Mouse (Mus musculus) R1 (cell line): ENCODE measurements around the gene Uts2b.

Experiments used
- DNase-seq: peaks from one replicate; pipeline ENCODE4 v3.0.0-alpha.2; 2018; ENCODE audit warnings: low read depth, low spot score

The Uts2b gene

GRCm38 (mm10) chr16:27370191-27370590, at the start of gene Uts2b:
Gene Uts2b (minus strand): TSS chr16:27370239.
- DNase-seq = no peak

GRCm38 (mm10) chr16:27417632-27418031, 47.6 kb upstream of the Uts2b start:
- no peak for DNase-seq

- no peak for DNase-seq
These were observed 47.0 kb upstream of the Uts2b start for GRCm38 (mm10) chr16:27416937-27417584.

- DNase-seq = no peak
These were observed 34.1 kb upstream of the Uts2b start for GRCm38 (mm10) chr16:27404107-27404506.

GRCm38 (mm10) chr16:27401579-27401978, 31.5 kb upstream of the Uts2b start:
- no peak for DNase-seq

GRCm38 (mm10) chr16:27399719-27400253, 29.7 kb upstream of the Uts2b start:
- DNase-seq = no peak

- DNase-seq = no peak
These were observed 29.1 kb upstream of the Uts2b start for GRCm38 (mm10) chr16:27399026-27399718.

- no peak for DNase-seq
These were observed 26.9 kb upstream of the Uts2b start for GRCm38 (mm10) chr16:27396951-27397350.

- no peak for DNase-seq
These were observed 25.4 kb upstream of the Uts2b start for GRCm38 (mm10) chr16:27395251-27396037.

- DNase-seq = no peak
These were observed 21.8 kb upstream of the Uts2b start for GRCm38 (mm10) chr16:27391845-27392244.

GRCm38 (mm10) chr16:27390306-27390705, 20.3 kb upstream of the Uts2b start:
- DNase-seq = no peak

GRCm38 (mm10) chr16:27389534-27390282, 19.7 kb upstream of the Uts2b start:
- peak; percentile 2 for DNase-seq

GRCm38 (mm10) chr16:27388761-27389451, 18.9 kb upstream of the Uts2b start, which contains the start of gene Ccdc50:
Gene Ccdc50 (plus strand): TSS chr16:27388869.
- DNase-seq = peak; percentile 69

GRCm38 (mm10) chr16:27387634-27388611, 17.9 kb upstream of the Uts2b start:
- DNase-seq = no peak

GRCm38 (mm10) chr16:27386850-27387407, 16.9 kb upstream of the Uts2b start:
- no peak for DNase-seq

GRCm38 (mm10) chr16:27385649-27386048, 15.6 kb upstream of the Uts2b start:
- no peak for DNase-seq

GRCm38 (mm10) chr16:27384893-27385603, 15.0 kb upstream of the Uts2b start:
- DNase-seq = no peak

GRCm38 (mm10) chr16:27382217-27382616, 12.2 kb upstream of the Uts2b start:
- DNase-seq = no peak

GRCm38 (mm10) chr16:27376556-27376955, 6.5 kb upstream of the Uts2b start:
- DNase-seq = no peak
